ENCODE assay signal across 7 mouse cellular contexts in the genomic region with DNA sequence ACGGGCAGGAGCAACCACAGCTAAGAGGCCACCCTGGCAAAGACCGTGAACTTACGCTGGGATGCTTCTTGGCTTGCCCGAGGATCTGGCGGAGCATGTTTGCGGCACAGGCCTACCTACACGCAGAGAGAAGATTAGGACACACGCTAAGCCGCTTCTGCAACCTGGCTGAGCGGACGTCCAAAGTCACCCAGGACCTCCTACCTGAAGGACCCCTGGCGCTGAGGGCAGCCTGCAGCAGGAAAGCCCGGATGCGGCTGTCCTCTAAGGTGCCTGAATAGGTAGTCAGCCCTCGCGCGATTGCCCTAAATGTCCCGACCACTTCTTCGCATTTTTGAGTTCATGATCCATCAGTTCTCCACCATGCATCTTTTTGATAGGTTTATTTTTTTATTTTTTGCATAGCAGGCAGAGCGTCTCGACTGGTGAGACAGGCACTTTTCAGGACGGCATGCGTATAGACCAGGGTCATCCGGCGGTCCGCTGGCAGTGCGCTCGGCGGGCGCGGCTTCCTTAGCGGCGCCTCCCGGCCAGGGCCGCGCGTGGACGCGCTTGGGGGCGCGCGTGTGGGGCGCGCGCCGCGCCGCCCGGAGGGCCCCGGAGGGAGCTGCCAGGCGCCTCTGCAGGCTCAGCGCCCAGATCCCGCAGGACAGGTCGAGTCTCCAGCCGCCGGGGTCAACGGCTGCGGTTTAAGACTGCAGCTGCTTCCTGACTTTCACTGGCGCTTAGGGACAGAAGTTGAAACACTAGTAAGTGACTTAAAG. TPM values are rescaled to one million over a fixed set of nuclear protein-coding genes. Genes with fewer than 3 reads are reported as not detected.
DNase-seq lines count a peak whose midpoint lies in the region; ATAC-seq and TF ChIP-seq lines count a peak whose summit lies in the region.

A gene (minus strand): TSS at position 229 of the 764 bp plus-strand sequence.
A gene (plus strand): TSS at position 541 of the 764 bp plus-strand sequence.

- peaks cover 35% of the 10 kb centered on the region for H3K36me3 ChIP-seq in embryonic facial prominence, embryonic 10.5 days (replicated peaks)
- 0 out of 2 replicates have a peak, but pooled peaks cover 4% of the 10 kb centered on the region for H3K36me3 ChIP-seq in intestine, postnatal 0 days (ENCODE audit: control insufficient read depth, insufficient read depth)
- peaks cover 14% of the 10 kb centered on the region for H3K36me3 ChIP-seq in midbrain, embryonic 12.5 days
- H3K36me3 ChIP-seq in small intestine, adult 2 months (ENCODE audit: control insufficient read depth, insufficient read depth, low read length), result peaks cover 11% of the 10 kb centered on the region

- peak; percentile 100 for ATAC-seq in intestine, postnatal 0 days
- peak; percentile 97 for ATAC-seq in midbrain, embryonic 12.5 days (ENCODE audit: low FRiP score, low read depth)

- no peak for TF ChIP-seq CTCF in intestine, postnatal 0 days (IDR thresholded peaks at IDR 0.05; ENCODE audit: low read depth)
- no peak for TF ChIP-seq CTCF in small intestine, adult 2 months (IDR thresholded peaks at IDR 0.05; ENCODE audit: extremely low read depth, insufficient read length, insufficient replicate concordance, low read depth, low read length)

- H3K9me3 ChIP-seq in embryonic facial prominence, embryonic 10.5 days, result no peaks in the 10 kb centered on the region
- no peaks in the 10 kb centered on the region for H3K9me3 ChIP-seq in intestine, postnatal 0 days (ENCODE audit: control insufficient read depth)
- no peaks in the 10 kb centered on the region for H3K9me3 ChIP-seq in midbrain, embryonic 12.5 days

- peak; percentile 95 for DNase-seq in adrenal gland, postnatal 10 days
- peak; percentile 90 for DNase-seq in embryonic facial prominence, embryonic 10.5 days (ENCODE audit: low spot score)
- no peak for DNase-seq in gonadal fat pad, adult 2 months (ENCODE audit: low read depth)
- DNase-seq in left cerebral cortex, postnatal 4 days, result peak; percentile 92

- peaks cover 14% of the 10 kb centered on the region for H3K4me1 ChIP-seq in embryonic facial prominence, embryonic 10.5 days
- peaks cover 11% of the 10 kb centered on the region for H3K4me1 ChIP-seq in intestine, postnatal 0 days (replicated peaks; ENCODE audit: control insufficient read depth, insufficient read depth, low read length)
- peaks cover 16% of the 10 kb centered on the region for H3K4me1 ChIP-seq in midbrain, embryonic 12.5 days
- H3K4me1 ChIP-seq in small intestine, adult 2 months (ENCODE audit: control insufficient read depth, insufficient read depth, insufficient read length, low read length), result no peaks in the 10 kb centered on the region

- intact Hi-C loops in left cerebral cortex, postnatal 4 days (cut with DNase I), result no loop called here

- peak within 1 kb of the TSS; percentile 90 for H3K4me3 ChIP-seq in embryonic facial prominence, embryonic 10.5 days
- H3K4me3 ChIP-seq in intestine, postnatal 0 days (ENCODE audit: low read depth, low read length), result peak within 1 kb of the TSS; percentile 83
- peak within 1 kb of the TSS; percentile 81 for H3K4me3 ChIP-seq in midbrain, embryonic 12.5 days
- peak within 1 kb of the TSS; percentile 79 for H3K4me3 ChIP-seq in small intestine, adult 2 months (ENCODE audit: low read depth, low read length)

- peak within 1 kb of the TSS; percentile 85 for H3K9ac ChIP-seq in intestine, postnatal 0 days (ENCODE audit: low read depth, low read length)
- peak within 1 kb of the TSS; percentile 86 for H3K9ac ChIP-seq in midbrain, embryonic 12.5 days (replicated peaks)

- peak within 1 kb of the TSS; percentile 94 for H3K27ac ChIP-seq in embryonic facial prominence, embryonic 10.5 days (replicated peaks)
- H3K27ac ChIP-seq in intestine, postnatal 0 days (ENCODE audit: low read depth, low read length), result peak within 1 kb of the TSS; percentile 86
- H3K27ac ChIP-seq in midbrain, embryonic 12.5 days (replicated peaks), result peak within 1 kb of the TSS; percentile 56
- H3K27ac ChIP-seq in small intestine, adult 2 months (ENCODE audit: insufficient read depth, low read depth, low read length), result peak within 1 kb of the TSS; percentile 82

- peak; percentile 96 for TF ChIP-seq POLR2A in small intestine, adult 2 months (IDR thresholded peaks at IDR 0.05; ENCODE audit: low read depth, low read length)

- peak within 1 kb of the TSS; percentile 67 for H3K4me2 ChIP-seq in intestine, postnatal 0 days (replicated peaks; ENCODE audit: low read depth)
- peak within 1 kb of the TSS; percentile 74 for H3K4me2 ChIP-seq in midbrain, embryonic 12.5 days (replicated peaks)

- no peaks in the 10 kb centered on the region for H3K27me3 ChIP-seq in embryonic facial prominence, embryonic 10.5 days (replicated peaks; ENCODE audit: low read depth, poor library complexity, severe bottlenecking)
- H3K27me3 ChIP-seq in intestine, postnatal 0 days (replicated peaks; ENCODE audit: control insufficient read depth, insufficient read depth, low read length), result no peaks in the 10 kb centered on the region
- no peaks in the 10 kb centered on the region for H3K27me3 ChIP-seq in midbrain, embryonic 12.5 days
- no peaks in the 10 kb centered on the region for H3K27me3 ChIP-seq in small intestine, adult 2 months (ENCODE audit: control insufficient read depth, insufficient read depth, low read length)

- WGBS in embryonic facial prominence, embryonic 10.5 days, result under 1% methylated on average over 59 of the region's 59 CpGs
- WGBS in intestine, postnatal 0 days, result under 1% methylated on average over 59 of the region's 59 CpGs
- under 1% methylated on average over 59 of the region's 59 CpGs for WGBS in midbrain, embryonic 12.5 days
- under 1% methylated on average over 59 of the region's 59 CpGs for WGBS in small intestine, adult 2 months

RNA-seq across cellular contexts. Expression of the first gene that starts in this region (rescaled TPM):
- total RNA-seq in adrenal gland, postnatal 10 days (2021), result 1,000 to 10,000 TPM; 1,742 to 1,777 TPM
- polyA plus RNA-seq in embryonic facial prominence, embryonic 10.5 days (2016; fragmentation: Nextera tagmentation; extraction: Ambion mirVana), result 832 and 844 TPM in 2 replicates
- 490 and 720 TPM in 2 replicates for polyA plus RNA-seq in gonadal fat pad, adult 2 months (2012; rRNA removed)
- polyA plus RNA-seq in intestine, postnatal 0 days (2015; fragmentation: Nextera tagmentation; extraction: Ambion mirVana), result 1,529 and 1,625 TPM in 2 replicates
- 100 to 1,000 TPM; 501 to 564 TPM for total RNA-seq in left cerebral cortex, postnatal 4 days (2021)
- 735 and 776 TPM in 2 replicates for polyA plus RNA-seq in midbrain, embryonic 12.5 days (2016; fragmentation: Nextera tagmentation; extraction: Ambion mirVana)
- 275 and 395 TPM in 2 replicates for polyA plus RNA-seq in small intestine, adult 2 months (2012; rRNA removed)

RNA-seq across cellular contexts. Expression of the second gene that starts in this region (rescaled TPM):
- 10 to 100 TPM; 42.3 to 60.8 TPM for total RNA-seq in adrenal gland, postnatal 10 days (2021)
- 66.0 and 79.0 TPM in 2 replicates for polyA plus RNA-seq in embryonic facial prominence, embryonic 10.5 days (2016; fragmentation: Nextera tagmentation; extraction: Ambion mirVana)
- polyA plus RNA-seq in gonadal fat pad, adult 2 months (2012; rRNA removed), result 10.5 and 11.8 TPM in 2 replicates
- polyA plus RNA-seq in intestine, postnatal 0 days (2015; fragmentation: Nextera tagmentation; extraction: Ambion mirVana), result 43.0 and 54.0 TPM in 2 replicates
- total RNA-seq in left cerebral cortex, postnatal 4 days (2021), result 100 to 1,000 TPM; 221 to 249 TPM
- 104 and 115 TPM in 2 replicates for polyA plus RNA-seq in midbrain, embryonic 12.5 days (2016; fragmentation: Nextera tagmentation; extraction: Ambion mirVana)
- polyA plus RNA-seq in small intestine, adult 2 months (2012; rRNA removed), result 2.1 and 3.9 TPM in 2 replicates
